Mouse (Mus musculus) C2C12 (cell line): ENCODE results near the gene 1700017B05Rik. TPM values are rescaled to one million over a fixed set of nuclear protein-coding genes. Genes with fewer than 3 reads are reported as not detected.
A peak's percentile ranks its signal among the peaks of the same experiment; 100 is the strongest.
"Not testable (repeated sequence)": the region's sequence is repeated elsewhere in the genome, so short reads cannot be mapped to it uniquely, and the experiment has no call there.

Source experiments
- H3K27me3 ChIP-seq: one replicate; pipeline ENCODE4 v1.6.1; 2011; ENCODE audit not compliant: control insufficient read depth, insufficient read depth, insufficient read length
- H3K36me3 ChIP-seq: one replicate; pipeline ENCODE4 v1.6.1; 2011; ENCODE audit not compliant: control insufficient read depth, insufficient read depth
- H3K4me3 ChIP-seq: one replicate; pipeline ENCODE4 v1.5.1; 2011; ENCODE audit warnings: mild to moderate bottlenecking, control low read depth; ENCODE audit not compliant: poor library complexity, insufficient read depth, severe bottlenecking
- H3K79me2 ChIP-seq: one replicate; pipeline ENCODE4 v1.6.1; 2011; ENCODE audit not compliant: control insufficient read depth, insufficient read depth
- H3K79me3 ChIP-seq: one replicate; pipeline ENCODE4 v1.6.1; 2011; ENCODE audit warnings: low read depth, control low read depth
- H3ac ChIP-seq: one replicate; pipeline ENCODE3; 2011; ENCODE audit warnings: low read depth; ENCODE audit not compliant: control insufficient read depth, insufficient read length
- CEBPB ChIP-seq: IDR thresholded peaks from one replicate; pipeline ENCODE4 v1.6.1; 2011; ENCODE audit warnings: low read depth, mild to moderate bottlenecking, control low read depth, moderate library complexity
- CTCF ChIP-seq: IDR thresholded peaks from one replicate; pipeline ENCODE4 v1.5.1; 2011; ENCODE audit not compliant: control insufficient read depth, insufficient read depth, insufficient read length
- FOSL1 ChIP-seq: IDR thresholded peaks from one replicate; pipeline ENCODE4 v1.8.0; 2011; ENCODE audit warnings: mild to moderate bottlenecking, low read length; ENCODE audit not compliant: poor library complexity, insufficient read depth, severe bottlenecking
- MAX ChIP-seq: IDR thresholded peaks from one replicate; pipeline ENCODE4 v1.6.1; 2011; ENCODE audit warnings: mild to moderate bottlenecking, control low read depth
- MYOD1 ChIP-seq: IDR thresholded peaks from one replicate; pipeline ENCODE4 v1.6.1; 2011; ENCODE audit warnings: low read depth; ENCODE audit not compliant: control insufficient read depth, insufficient read length
- MYOG ChIP-seq: IDR thresholded peaks from one replicate; pipeline ENCODE4 v1.6.1; 2011; ENCODE audit not compliant: control insufficient read depth, insufficient read length; ENCODE audit errors: extremely low read depth
- USF1 ChIP-seq: IDR thresholded peaks from one replicate; pipeline ENCODE4 v1.6.1; 2011; ENCODE audit warnings: low read depth, mild to moderate bottlenecking, control low read depth, moderate library complexity
- polyA plus RNA-seq: library from polyadenylated mRNA; unstranded; fragments of >200 nt; fragmentation: generic; extraction: Trizol; gene quantifications from one replicate; pipeline ENCODE4 v1.2.1, GENCODE M21; 2012; ENCODE audit warnings: missing spikeins

The 1700017B05Rik gene
- polyA plus RNA-seq, 1 experiment: 26.2 TPM

DNA sequence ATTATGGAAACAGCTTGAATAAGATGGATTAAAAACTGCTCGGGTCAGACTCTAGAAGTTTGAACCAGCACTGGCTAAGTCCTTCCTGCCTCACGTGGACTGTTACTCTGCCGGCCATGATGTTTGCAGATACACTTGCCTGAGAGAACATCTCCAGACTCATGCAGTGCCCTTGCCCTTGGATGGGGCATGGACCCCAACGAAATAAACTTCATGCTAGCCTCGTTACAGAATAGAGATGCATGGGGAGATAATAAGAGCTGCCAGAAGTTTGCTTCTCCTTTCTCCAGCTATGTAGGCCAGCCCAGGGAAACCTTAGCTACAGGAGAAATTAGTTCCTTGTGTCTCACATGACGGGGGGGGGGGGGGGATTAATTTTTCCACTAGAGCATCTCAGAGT, 47.9 kb downstream of the 1700017B05Rik start:
- Histone ChIP-seq H3K4me3 (no peak overlapping the region), H3K79me3 (no peaks in the 10 kb centered on the region), H3K79me2 (no peaks in the 10 kb centered on the region), H3ac (no peak overlapping the region), H3K36me3 (no peaks in the 10 kb centered on the region), H3K27me3 (no peaks in the 10 kb centered on the region)
- no peak for TF ChIP-seq CEBPB
- no peak for TF ChIP-seq MYOG
- no peak for TF ChIP-seq FOSL1
- TF ChIP-seq USF1: no peak
- no peak for TF ChIP-seq MAX
- TF ChIP-seq CTCF: no peak

DNA sequence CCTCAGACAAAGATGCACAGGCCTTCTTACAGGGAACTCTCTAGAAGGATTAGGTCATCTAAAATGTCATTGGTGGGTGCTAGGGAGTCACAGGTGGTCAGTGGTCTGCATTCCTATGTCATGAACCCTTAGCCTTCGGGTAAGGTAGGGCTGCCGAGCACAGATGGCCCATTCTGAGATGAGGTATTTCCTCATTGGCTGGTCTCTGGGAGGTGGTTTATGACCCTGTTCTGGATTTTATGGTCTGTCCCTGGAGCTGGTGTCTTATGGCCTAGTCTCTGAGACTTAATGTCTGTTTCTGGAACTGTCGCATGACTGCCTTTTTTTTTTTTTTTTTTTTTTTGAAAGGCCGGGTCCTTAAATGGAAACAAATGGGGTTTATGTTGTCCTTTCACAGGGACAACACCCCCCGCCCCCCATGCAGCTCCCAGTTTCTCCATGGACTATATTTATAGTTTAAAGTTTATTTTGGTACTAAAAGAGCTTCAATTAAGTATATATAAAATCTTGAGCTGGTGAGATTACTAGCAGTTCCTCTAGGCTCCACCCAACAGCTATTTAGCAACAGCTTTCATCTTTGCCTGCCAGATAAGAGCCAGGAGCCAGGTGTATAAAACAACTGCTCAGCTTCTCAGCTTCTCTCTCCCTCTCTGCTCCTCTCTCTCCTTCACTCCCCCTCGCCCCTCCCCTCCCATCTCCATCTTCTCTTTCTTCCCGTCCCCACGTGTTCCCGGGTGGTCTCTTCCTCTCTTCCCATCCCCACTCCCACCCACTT, 49.8 kb downstream of the 1700017B05Rik start:
- Histone ChIP-seq H3K79me3 (no peaks in the 10 kb centered on the region), H3K79me2 (no peaks in the 10 kb centered on the region), H3K36me3 (no peaks in the 10 kb centered on the region), H3K27me3 (no peaks in the 10 kb centered on the region), H3K4me3 (no peak overlapping the region), H3ac (no peak overlapping the region)
- TF ChIP-seq MYOD1 (peak; percentile 31), MAX (no peak), MYOG (no peak), CTCF (no peak), USF1 (no peak), CEBPB (no peak)

GRCm38 (mm10) chr9:57209316-57209715, 53.1 kb downstream of the 1700017B05Rik start:
- Histone ChIP-seq H3K4me3 (no peak overlapping the region), H3K79me2 (no peaks in the 10 kb centered on the region), H3ac (no peak overlapping the region), H3K27me3 (no peaks in the 10 kb centered on the region), H3K36me3 (no peaks in the 10 kb centered on the region), H3K79me3 (no peaks in the 10 kb centered on the region)
- no peak for TF ChIP-seq CEBPB
- no peak for TF ChIP-seq MYOD1
- TF ChIP-seq MAX: no peak
- TF ChIP-seq MYOG: no peak
- TF ChIP-seq USF1: no peak
- no peak for TF ChIP-seq CTCF
- no peak for TF ChIP-seq FOSL1

DNA sequence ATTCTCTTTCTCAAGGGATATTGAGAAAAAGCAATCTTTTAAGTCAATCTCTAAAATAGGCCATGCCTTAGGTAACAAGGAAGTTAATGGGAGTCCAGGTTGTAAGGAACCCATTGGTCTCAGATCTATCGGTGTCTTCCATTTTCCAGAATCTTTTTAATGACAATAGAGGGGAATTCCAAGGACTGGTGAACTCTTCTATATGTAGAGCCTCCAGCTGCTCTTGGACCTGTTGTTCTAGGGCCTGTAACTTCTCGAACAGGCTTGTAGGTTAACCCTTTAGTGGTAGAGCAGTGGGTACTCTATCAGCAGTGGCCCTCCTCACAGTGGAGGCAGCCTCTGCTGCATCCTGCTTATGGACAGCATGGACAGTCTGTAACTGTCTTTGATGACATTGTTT, 55.5 kb downstream of the 1700017B05Rik start:
- Histone ChIP-seq H3K79me3 (no peaks in the 10 kb centered on the region), H3K4me3 (no peak overlapping the region), H3K27me3 (no peaks in the 10 kb centered on the region), H3K36me3 (no peaks in the 10 kb centered on the region), H3K79me2 (no peaks in the 10 kb centered on the region), H3ac (no peak overlapping the region)
- TF ChIP-seq MYOG (no peak), MAX (no peak), CEBPB (no peak), MYOD1 (no peak)

DNA sequence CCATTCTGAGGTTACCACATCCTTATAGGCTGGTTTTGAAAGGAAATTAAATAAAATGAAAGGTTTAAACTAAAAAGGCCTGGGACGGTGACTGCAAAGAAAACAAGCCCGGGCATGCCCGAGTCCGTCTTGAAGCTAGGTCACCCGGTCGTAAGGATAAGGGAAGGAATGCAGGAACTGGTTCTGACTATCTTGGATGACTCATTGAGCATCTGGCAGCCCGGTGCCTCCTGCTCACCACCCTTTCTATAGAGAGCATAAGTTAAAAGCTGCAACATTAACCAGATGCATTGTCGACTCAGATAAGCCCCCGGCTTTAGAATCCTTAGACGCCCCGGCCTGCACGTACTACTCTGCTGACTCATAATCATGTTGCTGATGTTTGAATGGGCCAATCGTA, 58.8 kb downstream of the 1700017B05Rik start:
- not testable (repeated sequence) for H3K27me3 ChIP-seq, H3K36me3 ChIP-seq, H3K79me3 ChIP-seq, H3K79me2 ChIP-seq, H3K4me3 ChIP-seq, H3ac ChIP-seq

Other genes with a start within 250 kb of the 1700017B05Rik start
- gene Sin3a, start 190.6 kb downstream of the 1700017B05Rik start, polyA plus RNA-seq: 16.6 TPM
- 28.5 TPM for gene Man2c1, start 131.9 kb downstream of the 1700017B05Rik start, polyA plus RNA-seq
- 2.7 TPM for gene Neil1, start 114.3 kb downstream of the 1700017B05Rik start, polyA plus RNA-seq
- gene Commd4, start 104.3 kb downstream of the 1700017B05Rik start, polyA plus RNA-seq: 80.9 TPM
- gene Trcg1, start 26.1 kb downstream of the 1700017B05Rik start, polyA plus RNA-seq: not detected
- 15.1 TPM for gene Ppcdc, start 177.5 kb upstream of the 1700017B05Rik start, polyA plus RNA-seq
- 15.2 TPM for gene Scamp5, start 205.4 kb upstream of the 1700017B05Rik start, polyA plus RNA-seq
- 0.55 TPM for gene Rpp25, start 241.4 kb upstream of the 1700017B05Rik start, polyA plus RNA-seq